Mouse (Mus musculus): ENCODE measurements around the gene Sept12.

Sept12 gene

GRCm38 (mm10) chr16:4997553-4997952 is at the start of gene Sept12:
TSS of gene Sept12 (minus strand) at chr16:4997852.
- no peak for DNase-seq (ENCODE audit: low spot score)

- DNase-seq (ENCODE audit: low spot score), result no peak
Measured at GRCm38 (mm10) chr16:5045322-5045721, 47.7 kb upstream of the Sept12 start.

GRCm38 (mm10) chr16:5036649-5037234 is 39.1 kb upstream of the Sept12 start:
- DNase-seq (ENCODE audit: low spot score), result no peak

DNA sequence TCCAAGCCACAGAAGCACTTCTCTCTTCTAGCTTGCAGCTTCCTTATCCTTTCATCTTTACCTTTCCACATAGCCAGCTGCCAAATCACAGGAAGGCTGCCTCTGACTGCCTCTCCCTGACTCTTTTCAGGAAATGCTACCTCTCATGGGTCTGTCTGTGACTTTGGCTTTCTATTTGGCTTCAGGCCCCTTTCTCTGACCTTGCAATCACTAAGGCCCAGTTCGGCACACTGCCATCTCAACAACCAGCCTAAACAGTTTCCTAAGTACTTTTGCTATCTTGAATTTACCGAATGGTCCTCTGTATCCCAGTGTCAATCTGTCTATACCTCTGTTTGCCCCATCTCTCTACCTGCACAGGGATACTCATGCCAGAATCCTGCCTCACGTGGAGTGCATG is 37.9 kb upstream of the Sept12 start:
- no peak for DNase-seq (ENCODE audit: low spot score)

DNA sequence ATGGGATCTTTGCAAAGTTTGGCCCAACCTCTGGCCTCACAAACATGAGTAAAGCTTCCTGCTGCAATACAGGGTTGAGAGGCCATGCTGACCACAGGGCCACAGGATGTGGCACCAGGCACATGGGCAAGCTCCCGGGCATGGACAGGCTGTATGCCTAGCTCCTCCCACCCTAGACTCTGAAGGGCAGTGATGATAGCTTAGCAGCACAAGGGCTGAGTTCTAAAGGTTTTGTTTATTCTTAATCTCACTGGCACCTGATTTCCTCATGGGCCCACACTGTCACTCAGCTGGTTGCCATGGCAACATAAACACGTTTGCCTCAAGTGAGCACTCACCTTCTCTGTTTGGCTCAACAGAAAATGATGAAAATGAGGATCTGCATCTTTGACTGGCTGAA is 32.2 kb upstream of the Sept12 start:
- no peak for DNase-seq (ENCODE audit: low spot score)

GRCm38 (mm10) chr16:5024021-5024420 is 26.4 kb upstream of the Sept12 start:
- no peak for DNase-seq (ENCODE audit: low spot score)

- no peak for DNase-seq (ENCODE audit: low spot score)
Measured at GRCm38 (mm10) chr16:5014578-5014977, 16.9 kb upstream of the Sept12 start.

DNA sequence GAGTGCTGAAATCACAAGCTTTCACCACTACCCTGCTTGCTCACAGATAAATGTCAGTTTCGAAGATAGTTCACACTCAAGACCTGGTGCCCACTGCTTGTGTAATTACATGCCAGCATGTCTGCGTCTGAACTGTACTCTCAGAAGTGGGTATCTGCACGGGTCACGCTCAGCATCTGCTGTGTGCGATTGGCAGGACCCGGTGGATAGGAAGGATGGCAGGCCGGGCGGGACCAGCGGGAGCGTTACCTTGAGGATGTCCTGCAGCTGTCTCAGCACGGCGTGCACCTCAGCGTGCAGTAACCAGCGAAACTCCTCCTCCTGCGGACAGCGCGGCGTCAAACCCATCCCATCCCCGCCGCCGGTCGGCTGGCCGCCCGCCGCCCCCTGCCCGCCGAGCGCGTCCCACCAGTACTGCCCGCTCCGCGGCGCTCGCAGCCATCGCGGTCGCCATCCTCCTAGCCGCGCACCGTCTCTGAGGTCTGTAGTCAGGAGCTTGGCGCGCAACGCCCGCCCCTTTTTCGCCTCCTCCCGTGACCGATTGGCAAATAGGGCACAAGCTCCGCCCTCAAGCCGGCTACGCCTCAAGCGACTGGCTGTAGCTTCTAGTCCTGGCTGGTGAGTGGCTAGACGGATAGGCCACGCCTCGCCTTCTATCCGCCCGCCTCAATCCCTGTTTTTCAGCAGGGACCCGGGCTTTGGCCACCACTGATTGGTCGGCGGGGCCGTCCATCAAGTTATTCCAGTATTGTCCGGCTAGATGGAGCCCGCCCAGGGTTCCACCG is 15.6 kb upstream of the Sept12 start, which contains the start of gene Rogdi:
Rogdi (minus strand) TSS at position 500 of the 785 bp plus-strand sequence.
- peak; percentile 98 for DNase-seq (ENCODE audit: low spot score)

GRCm38 (mm10) chr16:5012036-5013005 is 14.7 kb upstream of the Sept12 start:
- peak; percentile 78 for DNase-seq (ENCODE audit: low spot score)

- DNase-seq (ENCODE audit: low spot score), result no peak
Measured at GRCm38 (mm10) chr16:5011285-5011684, 13.6 kb upstream of the Sept12 start.

- no peak for DNase-seq (ENCODE audit: low spot score)
Measured at GRCm38 (mm10) chr16:5010371-5010935, 12.8 kb upstream of the Sept12 start.

DNA sequence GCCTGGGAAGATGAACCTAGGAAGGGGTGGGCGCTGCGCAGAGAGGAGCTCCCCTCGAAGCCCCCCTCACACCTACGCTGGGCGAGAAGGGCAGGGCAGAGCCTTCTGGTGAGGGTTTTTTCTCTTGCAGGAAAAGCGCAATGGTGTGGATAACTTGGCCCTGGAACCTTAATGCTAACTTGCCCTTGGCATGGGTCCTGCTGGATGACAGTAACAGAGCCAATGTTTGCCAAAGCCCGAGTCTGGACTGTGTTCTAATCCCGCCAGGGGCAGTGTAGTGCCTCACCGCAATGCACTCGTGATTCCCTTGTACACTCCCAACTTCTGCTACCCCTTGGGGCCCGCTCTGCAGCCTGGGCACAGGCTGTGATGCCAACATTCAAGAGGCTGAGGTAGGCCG is 10.4 kb upstream of the Sept12 start:
- DNase-seq (ENCODE audit: low spot score), result no peak

- DNase-seq (ENCODE audit: low spot score), result no peak
Measured at GRCm38 (mm10) chr16:5007492-5007891, 9.8 kb upstream of the Sept12 start.

DNA sequence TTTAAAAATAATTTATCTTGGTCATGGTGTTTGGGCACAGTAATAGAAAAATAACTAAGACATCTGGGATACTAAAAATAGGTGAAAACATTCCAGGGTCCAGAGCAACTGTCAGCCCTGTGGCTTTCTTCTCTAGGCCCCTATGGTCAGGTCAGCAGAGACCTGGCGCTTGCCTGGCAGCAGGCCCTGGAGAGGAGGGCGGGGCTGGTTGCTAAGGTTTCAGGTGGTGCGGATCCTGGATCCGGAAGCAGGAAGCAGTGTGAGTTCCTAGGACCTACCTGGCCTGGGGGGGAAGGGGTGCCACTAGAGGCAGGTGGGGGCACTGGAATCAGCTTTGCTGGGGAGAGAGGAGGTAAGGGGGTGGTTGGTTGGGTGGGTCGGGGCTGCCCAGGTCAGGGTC is 9.4 kb upstream of the Sept12 start, which contains the start of gene Smim22:
Smim22 (plus strand) TSS at position 222 of the 400 bp plus-strand sequence.
- no peak for DNase-seq (ENCODE audit: low spot score)

- no peak for DNase-seq (ENCODE audit: low spot score)
Measured at GRCm38 (mm10) chr16:5000611-5001010, 3.0 kb upstream of the Sept12 start.

- no peak for DNase-seq (ENCODE audit: low spot score)
Measured at GRCm38 (mm10) chr16:4998984-4999383, 1.3 kb upstream of the Sept12 start.

DNA sequence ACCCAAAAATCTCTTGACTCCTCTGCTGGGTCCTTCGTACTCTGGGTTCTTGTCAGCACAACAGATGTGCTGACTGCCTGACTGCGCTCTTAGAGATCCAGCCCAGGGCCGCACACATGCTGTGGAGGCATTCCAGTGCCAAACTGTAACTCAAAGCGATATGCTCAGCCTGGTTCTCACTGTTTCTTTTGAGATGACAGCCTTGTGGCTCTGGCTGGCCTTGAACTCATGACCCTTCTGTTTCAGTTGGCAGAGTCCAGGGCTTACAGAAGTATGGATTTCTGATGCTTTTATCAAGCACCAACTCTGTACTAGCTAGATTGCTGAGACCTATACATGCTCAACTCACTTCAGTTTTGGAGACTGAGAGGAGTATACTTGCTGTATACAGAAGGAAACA is 4.4 kb downstream of the Sept12 start:
- no peak for DNase-seq (ENCODE audit: low spot score)

DNA sequence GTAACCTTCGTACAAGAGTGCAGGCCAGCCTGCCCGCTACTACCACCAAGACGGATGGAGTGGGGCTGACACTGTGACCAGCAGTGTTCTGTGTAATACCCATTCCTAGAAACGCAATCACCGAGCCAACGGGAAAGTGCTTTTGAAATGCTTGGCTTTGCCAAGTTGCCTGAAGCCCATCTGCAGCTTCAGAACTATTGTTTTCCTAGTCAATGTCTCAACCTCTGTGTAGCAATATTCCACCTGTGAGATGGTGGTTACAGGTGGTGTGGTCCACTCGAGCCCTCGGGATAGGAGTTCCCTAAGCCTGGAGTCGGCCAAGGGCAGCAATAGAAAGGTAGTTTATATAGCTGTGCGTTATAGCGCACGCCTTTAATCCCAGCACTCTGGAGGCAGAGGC is 12.9 kb downstream of the Sept12 start:
- DNase-seq (ENCODE audit: low spot score), result no peak

DNA sequence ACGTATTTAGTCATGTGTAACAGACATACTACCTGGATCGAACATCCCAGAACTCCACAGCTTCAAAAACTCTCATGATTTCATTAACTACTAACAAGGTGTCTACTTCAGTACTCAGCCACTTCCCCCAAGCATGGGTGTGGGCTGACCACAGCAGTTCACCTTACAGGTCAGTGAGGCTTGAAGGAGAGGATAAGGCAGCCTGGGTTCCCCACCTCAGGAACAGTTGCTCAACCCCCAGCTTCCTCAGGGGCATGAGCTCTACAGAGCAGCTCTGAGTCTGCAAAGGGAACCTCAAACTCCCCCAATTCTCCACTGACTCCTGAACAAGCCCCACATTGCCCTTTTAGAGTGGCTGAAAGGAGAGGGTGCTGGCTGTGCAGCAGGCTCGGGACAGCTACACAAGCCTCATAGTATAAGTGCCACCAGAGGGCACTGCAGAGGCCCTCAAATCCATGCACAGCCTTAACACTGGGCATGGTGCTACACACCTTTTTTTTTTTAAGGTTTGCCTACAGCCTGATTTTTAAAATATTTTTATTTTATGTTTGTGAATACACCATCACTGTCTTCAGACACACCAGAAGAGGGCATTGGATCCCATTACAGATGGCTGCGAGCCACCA is 17.8 kb downstream of the Sept12 start:
- peak; percentile 29 for DNase-seq (ENCODE audit: low spot score)

GRCm38 (mm10) chr16:4978275-4979051 is 19.2 kb downstream of the Sept12 start:
- DNase-seq (ENCODE audit: low spot score), result peak; percentile 25

DNA sequence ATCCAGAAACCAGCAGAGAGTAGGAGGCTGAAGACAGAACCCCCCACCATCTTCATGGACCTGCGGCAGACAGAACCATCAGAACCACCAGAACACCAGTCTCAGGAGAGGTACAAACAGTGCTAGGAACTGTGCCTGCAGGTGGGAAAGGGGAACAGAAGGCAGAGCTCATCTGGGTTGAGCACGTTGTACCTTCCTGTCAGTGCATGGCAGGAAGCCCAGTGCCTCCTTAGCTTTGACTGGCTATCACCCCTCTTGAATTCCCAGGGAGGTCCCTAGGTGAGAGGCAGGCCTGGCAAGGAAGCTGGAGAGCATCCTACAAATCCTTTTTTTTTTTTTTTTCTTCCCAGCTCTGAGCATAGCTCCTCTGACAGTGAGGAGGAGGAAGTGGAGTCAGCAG is 21.5 kb downstream of the Sept12 start:
- no peak for DNase-seq (ENCODE audit: low spot score)
